Mouse (Mus musculus): ENCODE data around the gene Rbm41. TPM values are rescaled to one million over a fixed set of nuclear protein-coding genes. Genes with fewer than 3 reads are reported as not detected.
A peak's percentile ranks its signal among the peaks of the same experiment; 100 is the strongest.

Gene Rbm41
- 5.3 TPM in 2 replicates for polyA plus RNA-seq (2015; fragmentation: Nextera tagmentation; extraction: Ambion mirVana)

- no peaks in the 10 kb centered on the region for H3K27me3 ChIP-seq (replicated peaks)
- H3K4me2 ChIP-seq, result peak within 1 kb of the TSS; percentile 54
- peak within 1 kb of the TSS; percentile 66 for H3K27ac ChIP-seq
- peak; percentile 96 for ATAC-seq (replicated peaks)
- H3K36me3 ChIP-seq (replicated peaks), result 0 out of 2 replicates have a peak, but pooled peaks cover 2% of the 10 kb centered on the region
- no peaks in the 10 kb centered on the region for H3K4me1 ChIP-seq
- WGBS, result 24% methylated on average over 25 of the region's 25 CpGs
- H3K9me3 ChIP-seq, result no peaks in the 10 kb centered on the region
- H3K9ac ChIP-seq, result peak within 1 kb of the TSS; percentile 56
- H3K4me3 ChIP-seq, result peak within 1 kb of the TSS; percentile 60
These were observed at the start of gene Rbm41 for GRCm38 (mm10) chrX:139997740-139998690. TSS of gene Rbm41 (minus strand) at chrX:139998595.

DNA sequence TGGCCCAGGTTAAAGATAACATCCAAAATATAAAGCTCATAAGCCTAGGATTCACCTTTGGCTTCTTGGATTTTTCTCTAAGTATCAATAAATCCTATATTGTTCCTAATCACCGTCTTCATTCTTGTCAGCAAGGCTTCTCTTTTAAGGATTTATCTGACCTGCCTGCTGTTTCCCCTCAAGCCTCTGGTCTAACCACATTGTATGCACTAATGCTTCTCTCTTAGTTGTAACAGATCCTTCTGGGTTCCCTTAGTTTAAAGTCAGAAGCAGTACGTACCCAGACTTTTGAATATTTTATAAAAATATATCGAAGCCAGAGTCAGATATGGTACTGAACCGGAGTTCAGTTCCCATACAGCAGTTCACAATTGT lies 283 bp upstream of the Rbm41 start:
- H3K4me2 ChIP-seq, result peak overlapping the region; percentile 27; the same call in 1 of the 2 replicates

GRCm38 (mm10) chrX:139982115-139982514 lies 16.3 kb downstream of the Rbm41 start:
- WGBS, result 85% methylated on average over 5 of the region's 5 CpGs
- Histone ChIP-seq H3K4me1 (no peaks in the 10 kb centered on the region), H3K9me3 (no peaks in the 10 kb centered on the region), H3K4me2 (no peak overlapping the region), H3K4me3 (no peak overlapping the region), H3K27me3 (replicated peaks) (no peaks in the 10 kb centered on the region), H3K27ac (no peak overlapping the region), H3K36me3 (replicated peaks) (no peaks in the 10 kb centered on the region), H3K9ac (no peak overlapping the region)
- ATAC-seq (replicated peaks), result no peak

More for the DNA sequence above, 283 bp upstream of the Rbm41 start:
- Histone ChIP-seq H3K27me3 (replicated peaks) (no peaks in the 10 kb centered on the region), H3K36me3 (replicated peaks) (no peaks in the 10 kb centered on the region), H3K4me3 (peak overlapping the region; percentile 60), H3K9ac (no peak overlapping the region), H3K4me1 (no peaks in the 10 kb centered on the region), H3K9me3 (no peaks in the 10 kb centered on the region), H3K27ac (no peak overlapping the region)
- peak; percentile 48 for ATAC-seq (replicated peaks)
- WGBS, result 76% methylated on average over 4 of the region's 4 CpGs

DNA sequence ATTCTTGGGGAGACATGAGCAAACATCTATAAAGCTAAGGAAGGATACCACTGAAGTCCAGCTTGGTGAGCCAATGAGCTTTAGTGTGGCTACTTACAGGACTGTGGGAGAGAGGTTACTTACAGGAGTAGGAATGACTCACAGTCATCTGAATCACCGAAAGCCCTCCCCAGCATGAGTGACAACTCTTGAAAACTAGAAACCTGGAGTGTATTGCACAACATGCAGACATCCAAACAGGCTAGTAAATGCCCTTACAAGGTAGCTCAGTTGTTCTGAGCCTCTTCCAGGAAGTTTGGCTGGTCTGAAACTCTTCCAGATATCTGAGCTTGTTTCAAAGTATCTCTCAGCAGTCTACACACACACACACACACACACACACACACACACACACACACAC lies 64.9 kb downstream of the Rbm41 start:
- ATAC-seq (replicated peaks), result no peak
- 81% methylated on average over 1 of the region's 1 CpGs for WGBS

DNA sequence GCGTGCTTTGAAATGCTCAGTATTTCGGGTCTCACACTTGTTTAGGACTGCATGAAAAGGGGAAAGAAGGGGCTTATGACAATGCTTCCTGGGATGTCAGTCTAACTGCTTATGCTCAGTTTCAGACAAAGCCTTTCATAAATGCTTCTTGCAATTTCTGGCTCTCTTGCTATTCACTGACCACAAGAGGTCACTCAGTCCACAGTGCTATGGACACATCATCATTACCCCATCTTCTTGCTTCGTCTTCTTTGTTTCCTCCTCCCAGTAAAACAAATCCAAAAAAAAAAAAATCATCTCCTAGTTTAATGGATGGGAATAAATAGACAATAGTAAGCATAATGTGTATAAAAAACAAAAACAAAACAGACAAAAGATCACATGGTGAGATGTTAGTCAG lies 65.9 kb downstream of the Rbm41 start:
- H3K4me3 ChIP-seq, result no peak overlapping the region
- 64% methylated on average over 3 of the region's 3 CpGs for WGBS
- no peaks in the 10 kb centered on the region for H3K36me3 ChIP-seq (replicated peaks)
- no peaks in the 10 kb centered on the region for H3K9me3 ChIP-seq
- no peak overlapping the region for H3K4me2 ChIP-seq
- no peaks in the 10 kb centered on the region for H3K27me3 ChIP-seq (replicated peaks)
- no peaks in the 10 kb centered on the region for H3K4me1 ChIP-seq
- no peak overlapping the region for H3K27ac ChIP-seq
- peak; percentile 52 for ATAC-seq (replicated peaks)
- no peak overlapping the region for H3K9ac ChIP-seq

More for the DNA sequence above, 64.9 kb downstream of the Rbm41 start:
- no peaks in the 10 kb centered on the region for H3K27me3 ChIP-seq (replicated peaks)
- no peaks in the 10 kb centered on the region for H3K4me1 ChIP-seq
- no peak overlapping the region for H3K4me2 ChIP-seq
- H3K27ac ChIP-seq, result no peak overlapping the region
- H3K4me3 ChIP-seq, result no peak overlapping the region
- H3K9me3 ChIP-seq, result no peaks in the 10 kb centered on the region
- H3K9ac ChIP-seq, result no peak overlapping the region
- H3K36me3 ChIP-seq (replicated peaks), result no peaks in the 10 kb centered on the region

DNA sequence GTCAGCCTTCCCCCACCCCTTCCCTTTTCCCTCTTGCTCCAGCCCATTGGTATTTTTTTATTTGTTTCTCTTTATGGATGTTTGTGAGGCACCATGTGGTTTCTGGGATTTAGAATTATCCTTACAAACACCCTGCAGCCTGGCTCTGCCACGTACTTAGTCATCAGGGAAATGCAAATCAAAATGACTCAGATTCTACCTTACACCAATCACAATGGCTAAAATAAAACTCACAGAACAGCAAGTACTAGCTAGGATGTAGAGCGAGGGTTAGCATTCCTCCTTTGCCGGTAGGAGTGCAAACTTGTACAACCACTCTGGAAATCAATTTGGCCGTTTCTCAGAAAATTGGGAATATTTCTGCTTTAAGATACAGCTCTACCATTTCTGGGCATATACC lies 77.8 kb downstream of the Rbm41 start:
- no peak overlapping the region for H3K4me2 ChIP-seq
- ATAC-seq (replicated peaks), result no peak
- no peaks in the 10 kb centered on the region for H3K9me3 ChIP-seq
- no peaks in the 10 kb centered on the region for H3K27me3 ChIP-seq (replicated peaks)
- no peak overlapping the region for H3K4me3 ChIP-seq
- no peak overlapping the region for H3K27ac ChIP-seq
- no peaks in the 10 kb centered on the region for H3K36me3 ChIP-seq (replicated peaks)
- H3K9ac ChIP-seq, result no peak overlapping the region
- H3K4me1 ChIP-seq, result no peaks in the 10 kb centered on the region
- WGBS, result 78% methylated on average over 4 of the region's 4 CpGs

- Histone ChIP-seq H3K4me3 (no peak overlapping the region), H3K4me1 (no peaks in the 10 kb centered on the region), H3K36me3 (replicated peaks) (no peaks in the 10 kb centered on the region), H3K9ac (no peak overlapping the region), H3K9me3 (no peaks in the 10 kb centered on the region), H3K27me3 (replicated peaks) (no peaks in the 10 kb centered on the region), H3K4me2 (no peak overlapping the region), H3K27ac (no peak overlapping the region)
- 72% methylated on average over 1 of the region's 1 CpGs for WGBS
- no peak for ATAC-seq (replicated peaks)
These were observed 107.0 kb downstream of the Rbm41 start for GRCm38 (mm10) chrX:139891387-139891786.

DNA sequence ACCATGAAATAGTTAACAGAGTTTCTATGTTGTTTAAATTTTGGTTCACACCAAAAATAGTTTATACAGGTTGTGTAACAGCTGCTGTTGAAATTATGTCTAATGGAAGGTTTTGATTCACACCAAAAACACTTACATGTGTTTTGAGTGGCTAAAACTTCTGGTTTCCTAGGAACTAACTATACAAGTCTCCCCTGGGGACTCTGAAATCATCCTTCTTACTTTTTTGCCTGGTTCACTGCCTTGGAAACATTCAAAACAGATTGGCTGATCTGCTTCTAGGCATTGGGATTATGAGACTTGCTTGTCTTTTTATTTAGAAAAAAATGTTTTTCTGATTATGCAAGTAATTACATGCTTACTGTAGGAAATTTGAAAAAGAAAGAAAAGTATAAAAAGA lies 115.2 kb downstream of the Rbm41 start:
- Histone ChIP-seq H3K4me1 (no peaks in the 10 kb centered on the region), H3K36me3 (replicated peaks) (no peaks in the 10 kb centered on the region), H3K9ac (no peak overlapping the region), H3K4me2 (no peak overlapping the region), H3K27ac (no peak overlapping the region), H3K4me3 (no peak overlapping the region), H3K27me3 (replicated peaks) (peaks cover 5% of the 10 kb centered on the region; the same call in 1 of the 2 replicates), H3K9me3 (no peaks in the 10 kb centered on the region)
- no peak for ATAC-seq (replicated peaks)

DNA sequence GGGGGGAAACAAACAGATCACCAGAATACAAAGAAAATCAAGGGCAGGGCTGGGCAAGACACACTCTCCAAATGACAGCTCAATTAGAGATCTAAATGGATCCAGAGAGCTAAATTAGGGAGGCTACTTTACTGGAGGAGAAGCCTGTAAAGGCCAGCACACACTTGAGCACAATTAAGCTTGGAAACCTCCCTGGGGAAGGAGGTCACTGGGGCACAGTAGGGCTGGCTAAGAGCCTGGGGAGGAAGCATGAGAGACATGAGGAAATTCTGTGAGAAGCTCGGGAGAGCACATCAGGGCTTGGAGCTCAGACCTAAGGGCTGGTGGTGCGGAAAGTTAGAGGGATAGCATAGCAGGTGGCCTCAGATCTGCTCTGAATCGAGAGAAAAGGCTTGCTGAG lies 120.5 kb downstream of the Rbm41 start:
- no peaks in the 10 kb centered on the region for H3K9me3 ChIP-seq
- peaks cover 12% of the 10 kb centered on the region; the same call in 1 of the 2 replicates for H3K27me3 ChIP-seq (replicated peaks)
- no peaks in the 10 kb centered on the region for H3K4me1 ChIP-seq
- no peak overlapping the region for H3K4me2 ChIP-seq
- ATAC-seq (replicated peaks), result no peak
- H3K9ac ChIP-seq, result no peak overlapping the region
- no peak overlapping the region for H3K4me3 ChIP-seq
- 15% methylated on average over 3 of the region's 3 CpGs for WGBS
- H3K36me3 ChIP-seq (replicated peaks), result no peaks in the 10 kb centered on the region
- no peak overlapping the region for H3K27ac ChIP-seq

- Histone ChIP-seq H3K27me3 (replicated peaks) (peaks cover 12% of the 10 kb centered on the region; the same call in 1 of the 2 replicates), H3K4me1 (no peaks in the 10 kb centered on the region), H3K9me3 (no peaks in the 10 kb centered on the region), H3K9ac (no peak overlapping the region), H3K36me3 (replicated peaks) (no peaks in the 10 kb centered on the region), H3K4me2 (no peak overlapping the region), H3K4me3 (no peak overlapping the region), H3K27ac (no peak overlapping the region)
- ATAC-seq (replicated peaks), result no peak
- 87% methylated on average over 7 of the region's 7 CpGs for WGBS
These were observed 121.3 kb downstream of the Rbm41 start for GRCm38 (mm10) chrX:139877105-139877504.

DNA sequence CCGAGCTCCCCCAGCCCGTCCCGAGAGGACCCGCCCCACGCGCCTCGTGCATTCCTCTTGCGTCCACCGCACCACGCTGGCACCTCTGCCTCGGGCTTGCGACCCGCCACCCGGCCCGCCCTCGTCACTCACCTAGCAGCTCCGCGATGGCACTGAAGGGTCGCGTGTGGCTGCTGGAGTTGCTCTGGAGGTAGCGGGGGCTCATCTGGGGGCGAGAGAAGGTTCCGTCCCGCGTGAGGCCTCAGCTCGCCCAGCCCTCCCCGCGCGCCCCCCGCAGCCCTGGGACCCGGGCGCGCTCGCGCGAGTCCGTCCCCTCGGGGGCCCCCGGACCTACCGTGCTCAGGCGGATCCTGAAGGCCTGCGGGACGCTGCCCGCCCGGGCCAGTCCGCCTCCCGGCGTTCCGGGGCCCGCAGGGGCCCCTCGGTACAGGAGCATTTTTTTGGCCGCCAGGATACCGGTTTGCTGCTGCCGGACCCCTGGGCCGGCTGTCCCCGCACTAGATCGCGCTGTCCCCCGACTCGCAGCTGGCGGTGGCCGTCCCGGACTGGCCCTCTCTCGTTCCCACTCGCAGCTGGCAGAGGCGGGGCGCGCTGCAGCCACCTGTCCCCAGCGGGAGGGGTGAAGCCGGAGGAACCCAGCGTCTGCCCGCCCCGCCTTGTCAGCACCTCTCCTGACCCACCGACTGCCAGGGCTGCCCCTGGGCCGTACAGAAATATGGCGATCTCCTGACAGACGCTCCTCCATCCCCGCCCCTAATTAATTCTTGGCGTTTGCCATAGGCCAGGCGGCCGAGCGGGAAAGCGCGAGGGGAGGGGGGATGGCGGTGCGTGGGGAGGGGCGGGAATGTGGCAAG lies 127.2 kb downstream of the Rbm41 start, which contains the start of gene Morc4:
Morc4 (minus strand) TSS at position 740 of the 854 bp plus-strand sequence.
- Histone ChIP-seq H3K9me3 (no peaks in the 10 kb centered on the region), H3K27ac (peak within 1 kb of the TSS; percentile 69), H3K4me1 (no peaks in the 10 kb centered on the region), H3K36me3 (replicated peaks) (no peaks in the 10 kb centered on the region), H3K27me3 (replicated peaks) (0 out of 2 replicates have a peak, but pooled peaks cover 3% of the 10 kb centered on the region), H3K9ac (peak within 1 kb of the TSS; percentile 52), H3K4me3 (peak within 1 kb of the TSS; percentile 52), H3K4me2 (peak within 1 kb of the TSS; percentile 71)
- ATAC-seq (replicated peaks), result peak; percentile 93
- WGBS, result 24% methylated on average over 84 of the region's 87 CpGs

GRCm38 (mm10) chrX:139870300-139870711 lies 128.1 kb downstream of the Rbm41 start:
- Histone ChIP-seq H3K4me2 (peak overlapping the region; percentile 71), H3K27ac (no peak overlapping the region), H3K4me3 (peak overlapping the region; percentile 52), H3K27me3 (replicated peaks) (peaks cover 7% of the 10 kb centered on the region; the same call in 1 of the 2 replicates), H3K4me1 (no peaks in the 10 kb centered on the region), H3K9me3 (no peaks in the 10 kb centered on the region), H3K36me3 (replicated peaks) (no peaks in the 10 kb centered on the region), H3K9ac (peak overlapping the region; percentile 52; the same call in 1 of the 2 replicates)
- peak; percentile 57 for ATAC-seq (replicated peaks)
- 20% methylated on average over 15 of the region's 15 CpGs for WGBS

Measured in midbrain, embryonic 15.5 days (tissue).